Mouse (Mus musculus) testis, adult 2 months (tissue): Measurements from ENCODE around the gene 4932414N04Rik. TPM values are rescaled to one million over a fixed set of nuclear protein-coding genes. Genes with fewer than 3 reads are reported as not detected.
"Not testable (repeated sequence)": the region's sequence is repeated elsewhere in the genome, so short reads cannot be mapped to it uniquely, and the experiment has no call there.

ENCODE experiments used
- H3K27ac ChIP-seq: fragments of 200-500 bp; 2 replicates; pipeline ENCODE4 v1.5.1; 2012; ENCODE audit warnings: low read depth, low read length; ENCODE audit not compliant: control insufficient read depth, insufficient read depth
- H3K27me3 ChIP-seq: fragments of 200-500 bp; 2 replicates; pipeline ENCODE4 v1.6.1; 2012; ENCODE audit warnings: mild to moderate bottlenecking, low read length, moderate library complexity; ENCODE audit not compliant: control insufficient read depth, insufficient read depth
- H3K36me3 ChIP-seq: fragments of 200-500 bp; 2 replicates; pipeline ENCODE4 v1.6.1; 2012; ENCODE audit warnings: mild to moderate bottlenecking, low read length; ENCODE audit not compliant: control insufficient read depth, insufficient read depth
- H3K4me1 ChIP-seq: fragments of 200-500 bp; 2 replicates; pipeline ENCODE4 v1.6.1; 2012; ENCODE audit warnings: low read length; ENCODE audit not compliant: control insufficient read depth, insufficient read depth
- H3K4me3 ChIP-seq: fragments of 200-500 bp; 2 replicates; pipeline ENCODE4 v1.5.1; 2012; ENCODE audit warnings: low read depth, mild to moderate bottlenecking, low read length, moderate library complexity, mixed read lengths; ENCODE audit not compliant: control insufficient read depth
- CTCF ChIP-seq: fragments of 200-500 bp; IDR thresholded peaks from 2 replicates; pipeline ENCODE4 v1.5.1; 2012; ENCODE audit warnings: low read depth, mild to moderate bottlenecking, inconsistent platforms, low read length, moderate library complexity; ENCODE audit not compliant: control insufficient read depth, insufficient read depth, insufficient replicate concordance
- POLR2A ChIP-seq: fragments of 200-500 bp; IDR thresholded peaks from 2 replicates; pipeline ENCODE4 v1.6.1; 2012; ENCODE audit warnings: low read depth, mild to moderate bottlenecking, inconsistent platforms, low read length, moderate library complexity; ENCODE audit not compliant: control insufficient read depth
- polyA plus RNA-seq: library from polyadenylated mRNA; depleted of rRNA; stranded (reverse); fragments of >200 nt; gene quantifications from 2 replicates; pipeline ENCODE4 v1.2.3, GENCODE M21; 2012; rRNA removed

The 4932414N04Rik gene
- 25.1 and 25.2 TPM in 2 replicates for polyA plus RNA-seq

DNA sequence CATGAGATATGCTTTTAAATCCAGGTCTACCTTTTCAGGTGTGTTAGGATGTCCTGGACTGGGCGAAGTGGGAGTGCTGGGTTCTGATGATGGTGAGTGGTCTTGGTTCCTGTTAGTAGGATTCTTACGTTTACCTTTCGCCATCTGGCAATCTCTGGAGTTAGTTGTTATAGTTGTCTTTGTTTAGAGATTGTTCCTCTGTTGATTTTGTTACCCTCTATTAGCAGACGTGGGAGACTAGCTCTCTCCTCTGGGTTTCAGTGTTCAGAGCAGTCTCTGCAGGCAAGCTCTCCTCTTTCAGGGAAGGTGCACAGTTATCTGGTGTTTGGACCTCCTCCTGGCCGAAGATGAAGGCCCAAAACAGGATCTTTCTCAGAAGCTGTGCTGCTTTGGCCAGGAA is at the start of gene 4932414N04Rik:
Gene 4932414N04Rik, plus strand, starts transcription at position 301 of the 400 bp plus-strand sequence.
- H3K4me1 ChIP-seq, H3K36me3 ChIP-seq, H3K27me3 ChIP-seq, H3K27ac ChIP-seq: not testable (repeated sequence)
- peak within 1 kb of the TSS; percentile 79 for H3K4me3 ChIP-seq

DNA sequence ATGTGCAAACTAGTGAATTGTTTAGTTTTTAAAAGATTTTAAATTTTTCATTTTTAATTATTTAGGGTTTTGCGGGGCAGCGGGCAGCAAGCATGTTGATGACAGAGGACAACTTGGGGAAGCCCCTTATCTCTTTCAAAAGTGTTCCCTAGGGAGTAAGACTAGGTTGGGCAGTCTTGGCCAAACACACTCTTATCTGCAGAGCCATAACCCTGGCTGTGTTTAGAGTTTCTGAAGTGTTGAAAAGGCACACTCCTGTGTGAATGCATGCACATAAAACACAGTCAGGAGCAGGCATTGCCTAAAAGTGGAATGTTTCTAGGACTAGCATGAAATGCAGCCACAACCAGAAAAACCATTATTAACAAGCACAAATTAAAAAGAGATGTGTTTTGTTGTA is 75.9 kb downstream of the 4932414N04Rik start:
- Histone ChIP-seq H3K27me3 (no peaks in the 10 kb centered on the region), H3K27ac (no peak overlapping the region), H3K4me1 (no peaks in the 10 kb centered on the region), H3K4me3 (no peak overlapping the region), H3K36me3 (no peaks in the 10 kb centered on the region)
- TF ChIP-seq POLR2A = no peak
- TF ChIP-seq CTCF = no peak

- no peak overlapping the region for H3K4me3 ChIP-seq
- TF ChIP-seq CTCF = no peak
- no peaks in the 10 kb centered on the region for H3K36me3 ChIP-seq
- no peaks in the 10 kb centered on the region for H3K27me3 ChIP-seq
- no peak overlapping the region for H3K27ac ChIP-seq
- no peaks in the 10 kb centered on the region for H3K4me1 ChIP-seq
These were observed 83.8 kb downstream of the 4932414N04Rik start for GRCm38 (mm10) chr2:68739772-68740739.

- Histone ChIP-seq H3K4me3 (no peak overlapping the region), H3K27me3 (no peaks in the 10 kb centered on the region), H3K4me1 (no peaks in the 10 kb centered on the region), H3K27ac (no peak overlapping the region), H3K36me3 (no peaks in the 10 kb centered on the region)
- TF ChIP-seq CTCF (no peak), POLR2A (no peak)
These were observed 88.3 kb downstream of the 4932414N04Rik start for GRCm38 (mm10) chr2:68744599-68744998.

DNA sequence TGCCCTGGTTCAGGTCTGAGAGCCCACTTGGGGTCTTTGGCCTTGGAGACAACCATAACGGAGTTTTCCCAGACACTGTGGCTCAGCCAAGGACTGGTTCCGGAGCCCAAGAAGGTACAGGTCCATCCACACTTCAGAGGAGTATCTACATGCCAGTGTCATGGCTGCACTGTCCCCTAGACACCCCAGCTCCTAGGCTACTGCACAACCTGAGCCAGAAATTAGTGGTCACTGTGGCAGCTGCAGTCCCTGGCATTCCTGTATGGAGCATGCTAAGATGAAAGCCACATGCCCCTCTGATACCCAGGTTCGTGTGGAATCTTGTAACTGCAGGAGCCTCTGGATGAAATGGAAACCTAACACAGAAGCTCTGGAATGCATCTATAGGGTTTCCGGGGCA is 99.9 kb downstream of the 4932414N04Rik start:
- no peak overlapping the region for H3K4me3 ChIP-seq
- no peaks in the 10 kb centered on the region for H3K36me3 ChIP-seq
- TF ChIP-seq CTCF = no peak
- TF ChIP-seq POLR2A = no peak
- no peaks in the 10 kb centered on the region for H3K27me3 ChIP-seq
- H3K4me1 ChIP-seq = no peaks in the 10 kb centered on the region
- H3K27ac ChIP-seq = no peak overlapping the region

DNA sequence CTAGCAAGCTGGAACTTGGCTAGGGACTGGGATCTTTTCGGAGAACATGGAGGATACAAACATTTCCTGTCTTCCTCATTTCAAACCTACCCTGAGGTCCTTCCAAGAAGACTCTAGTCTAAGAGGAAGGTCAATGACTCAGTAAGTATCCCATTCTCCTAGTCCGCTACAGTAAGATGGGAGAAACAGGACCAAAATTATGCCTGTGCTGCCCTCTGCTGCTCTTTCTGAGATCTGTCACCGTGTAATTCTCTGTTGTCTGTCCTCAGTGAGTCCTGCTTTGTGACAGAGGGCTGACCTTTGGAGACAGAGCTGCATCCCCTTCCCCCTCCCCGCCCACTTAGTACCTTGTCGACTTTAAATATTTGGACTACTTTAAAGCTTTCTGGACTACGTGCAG is 100.5 kb downstream of the 4932414N04Rik start:
- Histone ChIP-seq H3K27ac (no peak overlapping the region), H3K4me1 (no peaks in the 10 kb centered on the region), H3K4me3 (no peak overlapping the region), H3K36me3 (no peaks in the 10 kb centered on the region), H3K27me3 (no peaks in the 10 kb centered on the region)
- TF ChIP-seq POLR2A (no peak), CTCF (no peak; the same call in 1 of the 2 replicates)

DNA sequence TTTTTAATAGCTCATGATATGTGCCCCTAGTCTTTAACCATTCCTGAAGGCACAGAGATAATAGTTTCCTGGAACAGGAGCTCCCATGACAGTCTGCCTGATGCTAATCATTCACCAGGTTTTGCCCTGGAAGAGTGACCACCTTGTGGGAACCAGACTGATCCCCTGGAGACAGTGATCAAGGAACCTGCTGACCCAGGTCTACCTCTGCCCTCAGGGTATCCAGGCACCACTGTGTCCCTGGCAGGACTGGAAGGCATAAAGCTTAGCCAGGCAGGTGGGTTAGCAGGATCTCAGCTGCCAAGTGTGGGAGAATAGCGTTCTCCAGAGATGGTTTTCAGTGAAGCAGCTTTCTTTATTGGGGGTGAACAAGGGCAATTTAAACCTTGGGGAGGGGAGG is 109.1 kb downstream of the 4932414N04Rik start:
- Histone ChIP-seq H3K36me3 (no peaks in the 10 kb centered on the region), H3K27ac (no peak overlapping the region), H3K4me3 (no peak overlapping the region), H3K4me1 (no peaks in the 10 kb centered on the region), H3K27me3 (no peaks in the 10 kb centered on the region)
- TF ChIP-seq CTCF (no peak), POLR2A (no peak)
